Mouse (Mus musculus) left cerebral cortex, adult 2 months (tissue): ENCODE data around the gene Gbp7. TPM values are rescaled to one million over a fixed set of nuclear protein-coding genes. Genes with fewer than 3 reads are reported as not detected.
"Not testable (repeated sequence)": the region's sequence is repeated elsewhere in the genome, so short reads cannot be mapped to it uniquely, and the experiment has no call there.

Source experiments
- DNase-seq, 2 experiments: peaks; one replicate each; pipeline ENCODE4 v3.0.0; 2021 to 2022; ENCODE audit warnings: low spot score in 2 of 2, mixed read lengths in 1 of 2; ENCODE audit errors: extremely low spot score in 1 of 2
- H3K27ac ChIP-seq: fragments of 200-600 bp; 2 replicates; pipeline ENCODE4 v1.8.1; 2022
- H3K4me3 ChIP-seq: fragments of 200-600 bp; 2 replicates; pipeline ENCODE4 v1.8.1; 2022
- CTCF ChIP-seq: fragments of 200-600 bp; IDR thresholded peaks from 2 replicates; pipeline ENCODE4 v1.8.1; 2022; ENCODE audit warnings: antibody characterized with exemption, mild to moderate bottlenecking, moderate library complexity
- intact Hi-C: fragments of 180-260 bp; cut with DNase I; formaldehyde crosslinking; loops from one replicate; pipeline ENCODE4 v1.15.1; 2025
- total RNA-seq, 2 experiments: library from RNA; stranded (reverse); gene quantifications; 2 replicates each; pipeline ENCODE4 v1.2.3; 2021

Gbp7 gene
- total RNA-seq, 2 experiments from 2014 or later, result 2.3 to 3.4 TPM

DNA sequence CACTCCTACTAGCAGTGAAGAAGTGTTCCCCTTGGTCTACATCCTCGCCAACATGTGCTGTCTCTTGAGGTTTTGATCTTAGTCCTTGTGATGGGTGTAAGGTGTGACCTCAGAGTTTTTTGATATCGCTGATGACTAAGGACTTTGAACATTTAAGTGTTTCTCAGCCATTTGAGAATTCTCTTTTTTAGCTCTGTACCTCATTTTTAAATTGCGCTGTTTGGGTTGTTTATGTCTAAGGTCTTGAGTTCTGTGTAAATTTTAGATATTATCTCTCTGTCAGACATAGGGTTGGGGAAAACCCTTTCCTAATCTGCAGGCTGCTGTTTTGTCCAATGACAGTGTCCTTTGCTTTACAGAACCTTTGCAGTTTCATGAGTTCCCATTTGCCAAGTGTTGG is 3.0 kb downstream of the Gbp7 start:
- no peak for TF ChIP-seq CTCF
- intact Hi-C loops, result loop anchor here (5.0 kb wide), 1 partner anchor 36 kb away; no protein-coding TSS in a partner anchor

DNA sequence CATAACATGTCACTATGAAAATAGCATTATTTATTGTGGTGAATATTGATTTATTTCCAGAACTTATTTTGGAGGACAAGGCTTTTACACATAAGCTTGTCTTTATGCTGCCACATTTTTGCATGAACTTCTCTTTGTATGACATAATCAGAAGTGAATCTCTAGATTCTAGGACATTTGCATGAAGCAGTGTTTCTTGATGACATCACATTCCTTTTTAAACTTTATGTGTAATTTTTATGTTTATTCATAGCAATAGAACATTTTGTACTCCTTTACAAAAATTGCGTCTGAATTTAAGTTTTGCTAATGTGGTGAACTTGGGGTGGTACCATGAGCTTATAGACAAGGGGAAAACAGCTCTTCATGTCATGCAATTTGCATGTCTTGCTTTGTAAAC is 5.5 kb downstream of the Gbp7 start:
- Histone ChIP-seq H3K4me3 (no peak overlapping the region), H3K27ac (no peak overlapping the region)
- TF ChIP-seq CTCF, result no peak
- intact Hi-C loops, result no loop called here
- no peak for DNase-seq

More for the DNA sequence above, 3.0 kb downstream of the Gbp7 start:
- Histone ChIP-seq H3K4me3 (no peak overlapping the region), H3K27ac (no peak overlapping the region)
- DNase-seq, result no peak

DNA sequence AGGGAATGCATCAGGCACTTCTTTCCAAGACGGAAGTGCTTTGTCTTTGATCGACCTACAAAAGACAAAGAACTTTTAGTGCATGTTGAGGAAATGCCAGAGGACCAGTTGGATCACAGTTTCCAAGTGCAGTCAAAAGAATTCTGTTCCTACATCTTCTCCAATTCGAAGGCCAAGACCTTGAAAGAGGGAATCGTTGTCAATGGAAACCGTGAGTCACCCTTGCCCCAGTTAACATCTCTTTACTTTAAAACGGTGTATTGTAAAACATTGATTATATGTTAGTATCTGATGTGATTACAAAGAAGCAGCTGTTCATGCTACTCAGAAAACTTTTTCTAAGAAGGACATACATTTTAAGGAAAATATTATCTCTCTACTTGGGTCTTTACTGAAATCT is 11.2 kb downstream of the Gbp7 start:
- no peak for DNase-seq
- no peak for TF ChIP-seq CTCF
- no peak overlapping the region for H3K4me3 ChIP-seq
- intact Hi-C loops, result no loop called here
- no peak overlapping the region for H3K27ac ChIP-seq

GRCm38 (mm10) chr3:142542776-142543175 is 12.6 kb downstream of the Gbp7 start:
- DNase-seq, H3K4me3 ChIP-seq, H3K27ac ChIP-seq, intact Hi-C loops: not testable (repeated sequence)

GRCm38 (mm10) chr3:142546690-142547089 is 16.5 kb downstream of the Gbp7 start:
- intact Hi-C loops, result no loop called here
- Histone ChIP-seq H3K4me3 (no peak overlapping the region), H3K27ac (no peak overlapping the region)
- DNase-seq, result no peak
- TF ChIP-seq CTCF, result no peak

GRCm38 (mm10) chr3:142550052-142550676 is 20.0 kb downstream of the Gbp7 start:
- intact Hi-C loops, result no loop called here
- no peak overlapping the region for H3K27ac ChIP-seq
- H3K4me3 ChIP-seq, result no peak overlapping the region
- DNase-seq, result no peak
- TF ChIP-seq CTCF, result no peak

- Histone ChIP-seq H3K4me3 (no peak overlapping the region), H3K27ac (no peak overlapping the region)
- DNase-seq, result no peak
- intact Hi-C loops, result no loop called here
- no peak for TF ChIP-seq CTCF
Measured at GRCm38 (mm10) chr3:142554601-142555000, 24.5 kb downstream of the Gbp7 start.

GRCm38 (mm10) chr3:142555623-142556022 is 25.5 kb downstream of the Gbp7 start:
- intact Hi-C loops, result no loop called here

DNA sequence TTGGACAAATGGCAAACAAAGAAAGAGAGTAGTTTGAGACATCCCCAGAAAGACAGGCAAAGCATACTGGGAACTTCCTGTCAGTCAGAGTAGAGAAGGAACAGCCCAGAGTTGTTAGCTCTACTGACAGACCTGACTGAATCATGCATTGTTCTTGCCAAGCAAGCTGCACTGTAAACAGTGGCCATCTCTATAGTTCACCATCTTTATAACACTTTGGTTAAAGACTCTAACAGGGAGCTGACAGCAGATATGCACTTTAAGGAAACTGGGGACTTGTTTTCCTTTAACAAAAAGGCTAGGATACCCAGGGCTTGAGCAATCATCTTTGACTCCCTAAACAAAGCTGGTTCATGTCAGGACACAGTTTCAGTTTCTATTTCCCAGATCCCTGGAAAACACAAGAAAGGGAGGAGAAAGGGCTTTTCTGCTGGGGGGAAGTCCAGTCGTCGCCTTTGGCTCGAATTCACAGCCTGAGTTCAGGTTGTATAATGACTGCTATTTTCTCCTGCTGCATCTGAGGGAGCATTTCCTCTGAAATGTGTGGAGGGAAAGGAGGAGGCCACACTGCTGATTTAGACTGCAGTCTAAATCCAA is 29.6 kb downstream of the Gbp7 start, which contains the start of gene Gbp3:
TSS of gene Gbp3 (plus strand) at position 395 of the 597 bp plus-strand sequence.
- peak within 1 kb of the TSS; percentile 47 for H3K4me3 ChIP-seq
- no peak for TF ChIP-seq CTCF
- no peak for DNase-seq
- intact Hi-C loops, result loop anchor here (1.0 kb wide), 1 partner anchor 69 kb away; no protein-coding TSS in a partner anchor
- H3K27ac ChIP-seq, result peak within 1 kb of the TSS; percentile 63

More at GRCm38 (mm10) chr3:142555623-142556022, 25.5 kb downstream of the Gbp7 start:
- no peak for TF ChIP-seq CTCF
- Histone ChIP-seq H3K4me3 (no peak overlapping the region), H3K27ac (no peak overlapping the region)
- DNase-seq, result no peak

GRCm38 (mm10) chr3:142560296-142560948 is 30.3 kb downstream of the Gbp7 start:
- H3K27ac ChIP-seq, result peak overlapping the region; percentile 63
- intact Hi-C loops, result loop anchor here (1.0 kb wide), 1 partner anchor 70 kb away; no protein-coding TSS in a partner anchor
- peak overlapping the region; percentile 47 for H3K4me3 ChIP-seq
- peak; percentile 96 for TF ChIP-seq CTCF
- DNase-seq, result peak; percentile 67 to 71

GRCm38 (mm10) chr3:142561045-142561646 is 31.0 kb downstream of the Gbp7 start:
- intact Hi-C loops, result no loop called here
- no peak overlapping the region for H3K27ac ChIP-seq
- TF ChIP-seq CTCF, result no peak
- no peak overlapping the region; the same call in 1 of the 2 replicates for H3K4me3 ChIP-seq
- no peak for DNase-seq

GRCm38 (mm10) chr3:142561666-142562065 is 31.5 kb downstream of the Gbp7 start:
- no peak for DNase-seq
- intact Hi-C loops, result no loop called here
- Histone ChIP-seq H3K4me3 (no peak overlapping the region), H3K27ac (no peak overlapping the region)
- TF ChIP-seq CTCF, result no peak

GRCm38 (mm10) chr3:142567490-142567889 is 37.3 kb downstream of the Gbp7 start:
- intact Hi-C loops, result not testable (repeated sequence)

More at GRCm38 (mm10) chr3:142567490-142567889, 37.3 kb downstream of the Gbp7 start:
- H3K27ac ChIP-seq, H3K4me3 ChIP-seq, DNase-seq: not testable (repeated sequence)
